Mouse (Mus musculus): ENCODE measurements around the gene Ahdc1.

DNA sequence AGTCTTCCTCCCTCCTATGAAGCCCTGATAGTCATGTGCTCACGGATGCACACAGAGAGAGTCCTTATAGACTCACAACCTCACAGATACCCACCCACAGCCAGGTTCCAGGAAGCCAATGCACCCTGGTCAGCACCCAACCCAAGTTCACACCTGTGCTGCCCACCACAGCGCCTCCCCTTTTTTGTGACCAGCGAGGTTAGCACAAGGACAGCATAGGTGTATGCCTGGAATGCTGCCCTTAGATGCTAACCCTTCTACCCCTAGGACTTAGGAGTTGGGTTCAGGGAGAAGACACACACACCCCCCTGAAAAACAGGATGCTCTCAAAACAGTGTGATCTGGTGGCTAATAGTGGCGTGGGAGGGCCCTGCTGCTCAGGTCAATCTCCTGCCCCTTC lies 78.7 kb downstream of the Ahdc1 start:
- TF ChIP-seq EP300 (IDR thresholded peaks at IDR 0.05; ENCODE audit: low read depth) (no peak), CTCF (IDR thresholded peaks at IDR 0.05; ENCODE audit: low read depth) (no peak)

All from heart, postnatal 0 days (tissue).